Mouse (Mus musculus): ENCODE data around the gene Gm20388. TPM values are rescaled to one million over a fixed set of nuclear protein-coding genes. Genes with fewer than 3 reads are reported as not detected.
A peak's percentile ranks its signal among the peaks of the same experiment; 100 is the strongest.

The Gm20388 gene
- total RNA-seq, 2 experiments from 2014 or later = 2.4 to 2.6 TPM

DNA sequence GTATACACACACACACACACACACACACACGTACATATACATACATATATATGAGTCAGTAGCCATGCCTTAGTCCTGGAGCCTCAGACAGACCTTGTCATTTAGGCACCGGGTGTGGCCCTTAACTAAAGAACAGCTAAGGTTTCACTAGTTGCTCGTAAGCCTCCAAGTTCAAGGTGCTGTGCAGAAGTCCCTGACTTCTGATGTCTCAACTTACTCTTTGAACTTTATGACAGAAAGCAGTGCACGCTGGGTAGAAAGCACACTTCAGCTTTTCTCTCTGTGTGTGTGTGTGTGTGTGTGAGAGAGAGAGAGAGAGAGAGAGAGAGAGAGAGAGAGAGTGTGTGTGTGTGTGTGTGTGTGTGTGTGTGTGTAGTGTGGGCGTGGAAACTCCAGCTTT lies 633.5 kb downstream of the Gm20388 start:
- DNase-seq (ENCODE audit: extremely low spot score in 1 of 2, low spot score in 2 of 2) = no peak
- TF ChIP-seq CTCF (IDR thresholded peaks at IDR 0.05) = no peak
- H3K4me3 ChIP-seq = no peak overlapping the region
- intact Hi-C loops (cut with DNase I) = no loop called here
- no peak overlapping the region for H3K27ac ChIP-seq

GRCm38 (mm10) chr8:120547562-120547961 lies 636.9 kb downstream of the Gm20388 start:
- intact Hi-C loops (cut with DNase I) = no loop called here
- TF ChIP-seq CTCF (IDR thresholded peaks at IDR 0.05) = no peak
- no peak for DNase-seq (ENCODE audit: extremely low spot score in 1 of 2, low spot score in 2 of 2)
- Histone ChIP-seq H3K4me3 (no peak overlapping the region), H3K27ac (peak overlapping the region; percentile 72)

DNA sequence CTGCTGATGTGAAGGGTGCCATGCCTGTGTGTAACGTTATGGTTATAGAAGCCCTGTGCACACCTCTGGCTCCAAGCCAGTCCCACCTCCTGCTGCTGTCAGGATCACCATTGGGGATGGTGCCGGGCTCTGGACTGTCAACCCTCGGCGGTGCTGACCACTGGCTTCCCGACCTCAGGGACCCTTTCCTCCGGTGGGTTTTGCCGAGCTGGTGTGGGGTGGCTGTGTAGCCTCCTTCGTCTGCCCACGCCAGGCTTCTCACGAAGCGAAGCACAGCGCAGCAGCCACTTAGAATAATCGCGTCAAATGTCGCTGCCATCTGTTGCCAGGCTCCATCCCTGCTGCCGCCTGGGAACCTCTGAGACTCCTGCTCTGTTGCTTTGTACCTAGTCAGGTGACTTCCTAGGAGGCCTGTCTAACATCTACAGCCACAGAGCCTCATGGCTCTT lies 637.7 kb downstream of the Gm20388 start:
- Histone ChIP-seq H3K4me3 (peak overlapping the region; percentile 13; the same call in 1 of the 2 replicates), H3K27ac (peak overlapping the region; percentile 72)
- TF ChIP-seq CTCF (IDR thresholded peaks at IDR 0.05) = no peak
- intact Hi-C loops (cut with DNase I) = no loop called here
- DNase-seq (ENCODE audit: extremely low spot score in 1 of 2, low spot score in 2 of 2) = peak in 1 of 2 experiments; percentile 53

GRCm38 (mm10) chr8:120549321-120549921 lies 638.8 kb downstream of the Gm20388 start:
- H3K4me3 ChIP-seq = peak overlapping the region; percentile 29
- peak overlapping the region; percentile 83 for H3K27ac ChIP-seq
- intact Hi-C loops (cut with DNase I) = no loop called here
- peak in 1 of 2 experiments; percentile 72 for DNase-seq (ENCODE audit: extremely low spot score in 1 of 2, low spot score in 2 of 2)
- no peak for TF ChIP-seq CTCF (IDR thresholded peaks at IDR 0.05)

GRCm38 (mm10) chr8:120549922-120550321 lies 639.3 kb downstream of the Gm20388 start:
- DNase-seq (ENCODE audit: extremely low spot score in 1 of 2, low spot score in 2 of 2) = no peak
- peak overlapping the region; percentile 83 for H3K27ac ChIP-seq

DNA sequence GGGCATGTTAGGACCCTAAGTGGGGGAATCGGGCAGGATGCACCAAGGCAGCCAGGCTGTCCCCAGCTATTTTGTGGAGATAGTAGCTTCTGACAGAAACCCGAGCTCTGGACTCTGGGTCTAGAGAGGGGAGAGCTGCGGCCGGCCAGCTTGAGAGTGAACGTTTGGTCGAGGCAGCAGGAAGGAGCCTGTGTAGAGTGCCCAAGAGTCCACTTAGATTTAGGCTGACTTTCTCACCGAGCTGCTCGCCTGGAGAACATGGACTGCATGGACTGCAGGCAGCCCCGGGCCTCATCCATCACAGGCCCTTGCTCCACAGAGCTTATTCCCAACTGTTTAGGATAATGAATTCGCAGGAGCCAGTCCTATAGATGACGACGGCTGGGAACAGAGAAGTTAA lies 639.8 kb downstream of the Gm20388 start:
- Histone ChIP-seq H3K4me3 (no peak overlapping the region), H3K27ac (peak overlapping the region; percentile 83)
- intact Hi-C loops (cut with DNase I) = no loop called here
- no peak for DNase-seq (ENCODE audit: extremely low spot score in 1 of 2, low spot score in 2 of 2)
- no peak for TF ChIP-seq CTCF (IDR thresholded peaks at IDR 0.05)

More at GRCm38 (mm10) chr8:120549922-120550321, 639.3 kb downstream of the Gm20388 start:
- peak overlapping the region; percentile 29 for H3K4me3 ChIP-seq
- no peak for TF ChIP-seq CTCF (IDR thresholded peaks at IDR 0.05)
- intact Hi-C loops (cut with DNase I) = no loop called here

- H3K27ac ChIP-seq = peak overlapping the region; percentile 83
- DNase-seq (ENCODE audit: extremely low spot score in 1 of 2, low spot score in 2 of 2) = no peak
- intact Hi-C loops (cut with DNase I) = no loop called here
- TF ChIP-seq CTCF (IDR thresholded peaks at IDR 0.05) = no peak
- H3K4me3 ChIP-seq = no peak overlapping the region
Measured at GRCm38 (mm10) chr8:120550937-120551676, 640.5 kb downstream of the Gm20388 start.

GRCm38 (mm10) chr8:120551677-120551980 lies 641.0 kb downstream of the Gm20388 start:
- no peak for DNase-seq (ENCODE audit: extremely low spot score in 1 of 2, low spot score in 2 of 2)
- intact Hi-C loops (cut with DNase I) = no loop called here
- Histone ChIP-seq H3K4me3 (no peak overlapping the region), H3K27ac (peak overlapping the region; percentile 69)
- TF ChIP-seq CTCF (IDR thresholded peaks at IDR 0.05) = no peak

DNA sequence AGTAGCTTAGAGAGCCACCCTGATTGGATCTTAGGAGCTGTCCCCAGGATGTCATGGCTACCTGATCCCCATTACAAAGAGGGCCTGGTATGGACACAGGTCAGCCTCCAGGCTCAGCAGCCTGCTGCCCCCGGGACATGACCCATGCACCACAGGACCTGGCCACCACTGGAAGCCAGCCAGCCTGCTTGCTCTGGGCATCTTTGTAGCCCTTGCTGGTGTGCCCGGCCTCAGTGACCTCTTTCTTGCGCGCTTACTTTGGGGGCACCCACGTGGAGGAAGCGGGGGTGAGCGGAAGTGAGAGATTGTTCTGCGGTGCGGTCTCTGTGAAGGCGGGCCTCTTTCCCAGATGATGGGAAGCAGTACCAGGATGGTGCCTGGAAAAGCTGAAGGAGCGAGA lies 641.9 kb downstream of the Gm20388 start:
- Histone ChIP-seq H3K4me3 (no peak overlapping the region), H3K27ac (peak overlapping the region; percentile 5; the same call in 1 of the 2 replicates)
- intact Hi-C loops (cut with DNase I) = no loop called here
- no peak for DNase-seq (ENCODE audit: extremely low spot score in 1 of 2, low spot score in 2 of 2)
- TF ChIP-seq CTCF (IDR thresholded peaks at IDR 0.05) = no peak

DNA sequence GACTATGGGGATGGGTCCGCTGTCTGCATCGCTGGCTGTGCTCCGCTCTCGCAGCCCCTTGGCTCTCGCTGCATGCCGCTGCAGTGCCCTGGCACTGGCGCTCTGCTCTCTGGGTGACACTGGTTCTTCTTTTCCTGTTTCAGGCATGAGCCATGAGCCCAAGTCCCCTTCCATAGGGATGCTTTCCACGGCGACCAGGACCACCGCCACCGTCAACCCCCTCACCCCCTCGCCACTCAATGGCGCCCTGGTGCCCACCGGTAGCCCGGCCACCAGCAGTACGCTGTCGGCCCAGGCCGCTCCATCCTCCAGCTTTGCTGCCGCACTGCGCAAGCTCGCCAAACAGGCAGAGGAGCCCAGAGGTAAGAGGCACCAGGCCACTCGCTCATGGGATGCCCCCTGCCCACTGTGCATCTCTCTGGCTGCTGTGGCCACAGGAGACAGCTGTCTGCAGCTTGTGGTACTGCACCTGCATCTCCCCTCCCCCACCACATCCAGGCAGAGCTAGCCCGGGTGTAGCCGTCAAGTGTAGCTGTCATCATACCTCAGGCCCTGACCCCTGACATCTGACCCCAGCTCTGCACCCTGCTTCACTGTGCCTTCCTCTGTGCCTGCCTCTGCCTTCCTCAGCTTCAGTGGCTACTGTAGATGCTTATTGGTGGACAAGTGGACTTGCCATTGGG lies 642.9 kb downstream of the Gm20388 start:
- no peak; the same call in 1 of the 2 replicates for TF ChIP-seq CTCF (IDR thresholded peaks at IDR 0.05)
- intact Hi-C loops (cut with DNase I) = no loop called here
- H3K4me3 ChIP-seq = no peak overlapping the region
- H3K27ac ChIP-seq = no peak overlapping the region
- DNase-seq (ENCODE audit: extremely low spot score in 1 of 2, low spot score in 2 of 2) = no peak

DNA sequence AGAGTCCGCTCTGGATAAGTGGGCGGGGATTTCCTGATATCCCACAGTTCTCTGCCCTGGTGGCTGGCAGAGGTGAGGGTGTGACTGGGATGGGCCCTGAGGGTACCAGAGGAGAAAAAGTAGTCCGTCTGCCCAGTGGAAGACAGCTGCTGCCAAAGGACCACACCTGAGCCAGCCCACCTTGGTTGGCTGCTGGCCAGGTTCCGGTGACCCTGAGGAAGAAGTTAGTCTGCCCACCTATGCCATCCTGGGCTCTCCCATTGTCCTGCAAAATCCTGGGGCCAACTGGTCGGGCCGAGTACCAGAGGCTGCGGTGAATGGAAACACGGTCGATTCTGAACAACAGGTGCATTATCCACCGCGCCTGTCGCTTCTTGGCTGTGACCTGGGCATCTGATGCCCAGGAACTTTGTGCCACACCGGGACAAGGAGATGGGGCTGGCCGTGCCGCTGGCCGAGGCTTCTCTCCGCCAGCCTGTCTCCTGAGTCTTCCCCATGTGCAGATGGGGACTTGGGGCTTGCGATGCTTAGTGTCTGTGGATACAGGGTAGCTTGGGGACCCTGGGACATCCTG lies 643.9 kb downstream of the Gm20388 start:
- no peak for DNase-seq (ENCODE audit: extremely low spot score in 1 of 2, low spot score in 2 of 2)
- intact Hi-C loops (cut with DNase I) = no loop called here
- TF ChIP-seq CTCF (IDR thresholded peaks at IDR 0.05) = no peak
- Histone ChIP-seq H3K27ac (no peak overlapping the region), H3K4me3 (no peak overlapping the region)
